Mouse (Mus musculus): ENCODE measurements around the gene Gsta2. TPM values are rescaled to one million over a fixed set of nuclear protein-coding genes. Genes with fewer than 3 reads are reported as not detected.
A peak's percentile ranks its signal among the peaks of the same experiment; 100 is the strongest.
"Not testable (repeated sequence)": the region's sequence is repeated elsewhere in the genome, so short reads cannot be mapped to it uniquely, and the experiment has no call there.

Gsta2 gene
- total RNA-seq, 4 experiments from 2014 or later = 1.4 to 4.4 (median 2.6) TPM

- not testable (repeated sequence) for DNase-seq (ENCODE audit: low spot score)
These were observed 56.4 kb downstream of the Gsta2 start for GRCm38 (mm10) chr9:78299143-78299542.

DNA sequence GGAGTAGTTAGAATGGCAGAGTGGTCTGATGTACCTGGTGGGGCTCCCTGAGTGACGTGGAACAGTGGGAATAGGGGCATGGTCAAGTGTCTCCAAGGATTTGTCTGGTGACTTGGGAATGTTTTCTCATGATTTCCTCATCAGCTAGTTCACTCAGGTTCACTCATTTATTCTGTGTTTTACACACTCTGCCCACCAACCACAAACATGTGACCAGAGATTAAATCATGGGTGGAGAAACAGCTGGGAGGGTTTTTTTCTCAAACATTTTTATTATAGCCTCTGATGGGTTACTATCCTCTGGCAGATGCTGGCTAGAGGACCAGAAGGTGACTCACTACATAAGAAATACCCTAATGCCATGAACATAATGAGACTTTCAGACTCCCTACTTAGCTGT, 57.4 kb downstream of the Gsta2 start:
- DNase-seq (ENCODE audit: low spot score) = no peak

DNA sequence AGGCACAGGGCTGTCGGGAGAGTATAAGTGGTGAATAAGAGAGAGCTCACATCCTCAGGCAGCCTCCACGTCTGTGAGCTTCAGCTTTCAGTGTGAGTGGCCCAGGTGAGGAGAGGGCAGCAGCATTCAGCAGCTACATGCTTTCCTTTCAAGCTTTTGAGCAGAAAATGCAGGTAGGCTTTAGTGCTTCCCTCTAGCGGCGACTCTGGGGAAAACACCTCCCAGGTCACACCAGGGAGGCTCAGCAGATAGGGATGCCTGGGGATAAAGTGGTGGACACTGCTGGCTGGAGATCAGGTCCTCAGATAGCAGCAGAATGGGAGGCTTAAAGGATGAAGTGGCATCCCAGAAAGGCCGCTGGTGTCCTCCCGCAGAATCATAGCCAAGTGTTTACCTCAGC, 59.5 kb downstream of the Gsta2 start:
- DNase-seq (ENCODE audit: low spot score) = peak; percentile 11

- DNase-seq (ENCODE audit: low spot score) = not testable (repeated sequence)
These were observed 60.8 kb downstream of the Gsta2 start for GRCm38 (mm10) chr9:78294781-78295180.

- DNase-seq (ENCODE audit: low spot score) = not testable (repeated sequence)
These were observed 61.9 kb downstream of the Gsta2 start for GRCm38 (mm10) chr9:78293683-78294082.

DNA sequence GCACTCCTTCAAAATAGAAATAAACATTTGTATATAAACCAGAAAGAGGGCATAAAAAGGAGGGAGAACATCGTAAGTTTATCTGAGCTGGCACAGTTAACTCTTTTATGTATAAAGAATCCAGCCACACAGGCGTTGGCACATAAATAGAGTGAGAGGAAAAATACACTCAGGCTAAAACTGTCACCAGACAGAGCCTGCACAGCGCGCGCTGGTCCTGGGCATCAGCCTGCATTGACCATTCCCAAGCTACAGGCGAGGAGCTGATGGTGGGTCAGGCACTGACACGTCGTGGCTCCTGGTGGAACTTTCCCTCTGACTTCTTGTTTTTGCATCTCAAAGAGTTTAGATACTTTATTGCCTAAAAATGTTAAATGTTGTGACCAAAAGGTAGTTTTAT, 63.1 kb downstream of the Gsta2 start:
- not testable (repeated sequence) for DNase-seq (ENCODE audit: low spot score)

- not testable (repeated sequence) for DNase-seq (ENCODE audit: low spot score)
These were observed 65.9 kb downstream of the Gsta2 start, which contains the start of gene Gm10639 for GRCm38 (mm10) chr9:78289723-78290122. Gm10639 (plus strand) TSS chr9:78289923.

DNA sequence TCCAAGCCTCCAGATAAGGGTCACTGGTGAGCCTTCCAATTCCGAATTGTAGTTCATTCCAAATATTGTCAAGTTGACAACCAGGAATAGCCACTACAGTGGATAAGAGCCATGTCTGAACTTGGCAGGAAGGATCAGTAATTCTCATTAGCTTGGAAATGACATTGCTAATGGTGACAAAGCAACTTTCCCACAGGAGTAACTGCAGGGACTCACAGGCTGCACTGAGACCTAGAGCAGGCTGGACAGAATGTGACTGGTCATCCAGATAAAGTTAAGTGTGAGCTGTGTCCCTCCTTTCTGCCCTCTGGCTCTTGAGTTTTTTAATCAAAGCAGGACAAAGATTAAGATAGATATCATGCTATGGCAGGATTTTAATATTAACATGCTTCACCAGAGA, 66.5 kb downstream of the Gsta2 start:
- not testable (repeated sequence) for DNase-seq (ENCODE audit: low spot score)

DNA sequence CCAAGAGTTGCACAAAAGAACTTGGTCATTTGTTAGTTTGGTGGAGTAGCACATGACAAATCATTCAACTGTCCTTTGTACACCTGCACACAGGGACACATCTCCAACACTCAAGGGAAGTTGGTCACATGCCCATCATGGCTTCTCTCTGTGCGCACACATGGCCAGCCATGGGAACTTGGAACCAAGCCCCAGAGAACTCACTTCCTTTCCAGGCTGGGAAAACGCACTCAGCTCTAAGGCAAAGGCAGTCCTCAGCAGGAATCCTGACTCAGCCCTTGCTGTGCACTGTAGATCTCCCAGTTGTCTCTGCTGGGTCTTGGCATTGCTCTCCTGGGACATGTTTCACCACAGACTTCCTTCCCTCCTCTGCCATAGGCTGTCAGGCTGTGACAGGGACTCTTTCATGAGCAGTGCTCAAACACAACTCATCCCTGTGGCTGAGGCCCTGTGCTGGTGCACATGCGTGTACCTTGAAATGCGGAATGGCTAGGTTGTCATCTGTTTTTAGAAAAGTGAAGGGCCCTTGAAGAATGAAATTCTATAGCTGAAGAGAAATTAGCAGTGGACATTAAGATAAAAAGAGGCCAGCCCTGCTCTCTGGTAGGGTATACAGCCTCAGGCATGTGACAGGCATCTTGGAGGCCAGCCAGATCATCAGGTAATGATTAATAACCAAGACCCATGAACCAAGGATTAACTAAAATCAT, 73.4 kb downstream of the Gsta2 start:
- not testable (repeated sequence) for DNase-seq (ENCODE audit: low spot score)

Other genes starting within 250 kb of the Gsta2 start
- gene Fbxo9, start 246.7 kb downstream of the Gsta2 start, total RNA-seq (2022) = 10 to 100 TPM; 30.9 to 50.6 (median 45.5) TPM
- 10 to 100 TPM; 12.7 to 14.3 (median 13.3) TPM for gene Ick, start 246.6 kb downstream of the Gsta2 start, total RNA-seq (2022)
- gene Gsta4, start 173.0 kb downstream of the Gsta2 start, total RNA-seq (2022) = 100 to 1,000 TPM; 108 to 158 (median 147) TPM
- gene Gsta1, start 125.1 kb downstream of the Gsta2 start, total RNA-seq (2022) = 10 to 100 TPM in 2 of 4 experiments, 1 to 10 TPM in 2; 2.9 to 17.3 (median 7.6) TPM
- 1 to 10 TPM in 3 of 4 experiments, under 1 TPM in 1; 0.43 to 6.3 (median 2.7) TPM for gene Gm3776, start 98.7 kb downstream of the Gsta2 start, total RNA-seq (2022)
- 1 to 10 TPM in 2 of 4 experiments, under 1 TPM in 1, not detected in 1; 0.73 to 3.2 (median 2.0) TPM for gene Gm10639, start 65.9 kb downstream of the Gsta2 start, total RNA-seq (2022)
- not detected for gene Omt2a, start 41.0 kb downstream of the Gsta2 start, total RNA-seq (2022)
- not detected for gene Omt2b, start 28.2 kb downstream of the Gsta2 start, total RNA-seq (2022)
- gene Dppa5a, start 12.4 kb upstream of the Gsta2 start, total RNA-seq (2022) = not detected
- not detected for gene Ooep, start 22.9 kb upstream of the Gsta2 start, total RNA-seq (2022)
- not detected for gene Ddx43, start 40.0 kb upstream of the Gsta2 start, total RNA-seq (2022)
- under 1 TPM; 0.16 to 0.44 (median 0.28) TPM for gene Cgas, start 87.4 kb upstream of the Gsta2 start, total RNA-seq (2022)
- gene Mto1, start 92.4 kb upstream of the Gsta2 start, total RNA-seq (2022) = 10 to 100 TPM; 23.6 to 29.9 (median 27.6) TPM
- not detected for gene Gm17324, start 93.0 kb upstream of the Gsta2 start, total RNA-seq (2022)
- gene Eef1a1, start 133.4 kb upstream of the Gsta2 start, total RNA-seq (2022) = 100 to 1,000 TPM; 830 to 950 (median 884) TPM
- 1 to 10 TPM; 4.5 to 7.4 (median 5.8) TPM for gene Slc17a5, start 232.3 kb upstream of the Gsta2 start, total RNA-seq (2022)